Mouse (Mus musculus) liver, embryonic 12.5 days (tissue): ENCODE measurements around the gene Mpped2. TPM values are rescaled to one million over a fixed set of nuclear protein-coding genes. Genes with fewer than 3 reads are reported as not detected.

Source experiments
- ATAC-seq: fragments of 200-750 bp; cut with Nextera tagmentation; 2 replicates; pipeline ENCODE4 v1.8.0; 2017; ENCODE audit warnings: moderate number of reproducible peaks, mild to moderate bottlenecking, moderate library complexity
- H3K27ac ChIP-seq: fragments of 300-500 bp; sonication (generic); 2 replicates; pipeline ENCODE4 v1.5.1; 2016; ENCODE audit warnings: mild to moderate bottlenecking
- H3K27me3 ChIP-seq: fragments of 300-500 bp; sonication (generic); replicated peaks from 2 replicates; pipeline ENCODE4 v1.6.1; 2016; ENCODE audit warnings: mild to moderate bottlenecking, moderate library complexity
- H3K36me3 ChIP-seq: fragments of 300-500 bp; sonication (generic); 2 replicates; pipeline ENCODE4 v1.6.1; 2016; ENCODE audit warnings: mild to moderate bottlenecking, moderate library complexity
- H3K4me1 ChIP-seq: fragments of 300-500 bp; sonication (generic); 2 replicates; pipeline ENCODE4 v1.6.1; 2016
- H3K4me2 ChIP-seq: fragments of 300-500 bp; sonication (generic); 2 replicates; pipeline ENCODE4 v1.6.1; 2016; ENCODE audit warnings: mild to moderate bottlenecking, moderate library complexity
- H3K4me3 ChIP-seq: fragments of 300-500 bp; sonication (generic); 2 replicates; pipeline ENCODE4 v1.5.1; 2016; ENCODE audit warnings: mild to moderate bottlenecking, moderate library complexity
- H3K9ac ChIP-seq: fragments of 300-500 bp; sonication (generic); 2 replicates; pipeline ENCODE4 v1.6.1; 2016; ENCODE audit warnings: mild to moderate bottlenecking, moderate library complexity
- H3K9me3 ChIP-seq: fragments of 300-500 bp; sonication (generic); replicated peaks from 2 replicates; pipeline ENCODE4 v1.6.1; 2016; ENCODE audit warnings: mild to moderate bottlenecking, moderate library complexity
- WGBS: fragments of 180-500 bp; shearing (Covaris S2); methylation state at CpG from one replicate; pipeline ENCODE4 v1.1.7; 2016; ENCODE audit not compliant: insufficient replicate concordance; 5-methylcytosine and 5-hydroxymethylcytosine counted together
- polyA plus RNA-seq: library from polyadenylated mRNA; unstranded; fragments of >200 nt; fragmentation: Nextera tagmentation; extraction: Ambion mirVana; gene quantifications from 2 replicates; pipeline ENCODE4 v1.2.1, GENCODE M21; 2016

Gene Mpped2
- polyA plus RNA-seq, 1 experiment from 2014 or later: 5.3 TPM

DNA sequence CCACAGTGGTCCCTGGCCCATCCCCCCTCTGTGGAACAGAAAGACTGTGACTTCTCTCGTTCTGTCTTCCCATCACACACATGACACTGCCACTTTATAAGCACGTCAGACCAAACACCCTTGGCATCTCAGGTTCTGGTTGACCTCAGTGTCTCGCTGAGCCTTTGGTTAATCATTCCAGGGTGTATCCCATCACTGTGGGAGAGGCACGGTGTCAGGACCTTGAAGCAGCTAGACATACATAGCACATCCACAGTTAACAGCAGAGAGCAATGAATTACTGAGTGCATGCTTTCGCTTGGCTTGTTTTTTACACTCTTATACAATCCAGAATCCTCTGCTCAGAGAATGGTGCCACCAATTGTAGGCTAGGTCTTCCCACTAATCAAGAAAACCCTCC, 60.6 kb downstream of the Mpped2 start:
- no peaks in the 10 kb centered on the region for H3K27me3 ChIP-seq
- H3K4me1 ChIP-seq: no peaks in the 10 kb centered on the region
- no peak overlapping the region for H3K4me3 ChIP-seq
- no peak overlapping the region for H3K4me2 ChIP-seq
- no peaks in the 10 kb centered on the region for H3K36me3 ChIP-seq
- ATAC-seq: no peak
- H3K9me3 ChIP-seq: no peaks in the 10 kb centered on the region
- H3K9ac ChIP-seq: no peak overlapping the region
- no peak overlapping the region for H3K27ac ChIP-seq
- 63% methylated on average over 5 of the region's 5 CpGs for WGBS

DNA sequence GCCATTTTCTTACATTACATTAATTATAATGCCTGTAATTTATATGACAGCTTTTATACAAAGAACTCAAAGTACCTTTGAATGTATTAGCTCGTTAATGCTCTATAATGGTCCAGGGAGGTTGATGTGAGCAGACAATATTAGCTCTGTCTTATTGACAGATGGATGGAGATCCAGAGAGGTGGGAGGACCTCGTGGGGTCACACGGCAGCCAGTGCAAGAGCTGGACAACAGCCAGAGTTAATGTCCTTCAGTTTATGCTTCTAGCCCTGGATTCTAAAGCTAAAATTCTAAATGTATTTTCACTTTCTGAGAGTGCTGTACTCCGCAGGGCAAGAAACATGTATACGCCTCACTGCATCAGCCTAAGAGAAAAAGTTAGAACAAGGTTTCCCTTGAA, 61.6 kb downstream of the Mpped2 start:
- Histone ChIP-seq H3K27me3 (no peaks in the 10 kb centered on the region), H3K4me3 (no peak overlapping the region), H3K4me1 (no peaks in the 10 kb centered on the region), H3K4me2 (no peak overlapping the region), H3K36me3 (no peaks in the 10 kb centered on the region), H3K9me3 (no peaks in the 10 kb centered on the region), H3K27ac (no peak overlapping the region), H3K9ac (no peak overlapping the region)
- WGBS: 68% methylated on average over 5 of the region's 5 CpGs
- ATAC-seq: no peak

DNA sequence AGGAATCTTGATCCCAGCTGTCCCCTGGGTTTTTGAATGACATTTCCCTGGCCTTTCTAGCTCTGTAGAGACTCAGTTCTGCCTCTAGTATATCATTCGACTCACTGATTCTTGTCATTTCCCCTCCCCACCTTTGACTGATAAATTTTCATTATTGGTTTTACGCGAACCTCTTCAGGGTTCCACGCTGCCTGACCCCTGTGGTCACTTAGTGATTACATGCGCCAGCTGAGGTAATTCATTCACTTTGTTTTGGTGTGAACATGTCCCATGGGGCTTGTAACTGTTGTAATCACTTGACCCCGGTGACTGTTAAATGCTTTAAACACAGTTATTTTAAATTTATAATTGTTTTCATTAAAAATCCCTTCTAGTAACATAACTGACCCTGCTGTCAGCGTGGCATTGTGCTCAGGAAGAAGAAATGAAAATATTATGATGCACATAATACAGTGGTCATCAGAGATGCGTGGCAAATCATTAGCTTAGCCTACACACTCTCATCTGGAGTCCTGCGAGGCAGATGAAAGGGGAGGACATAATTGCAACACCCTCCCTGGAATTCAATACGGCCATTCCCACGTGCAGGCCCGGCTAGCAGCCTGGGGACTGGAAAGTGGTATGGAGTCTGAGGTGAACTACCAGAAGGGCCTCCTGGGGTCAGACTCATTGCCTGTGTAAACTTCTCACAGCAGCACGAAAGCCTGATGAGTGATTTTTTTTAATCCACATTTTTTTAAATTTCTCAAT, 63.5 kb downstream of the Mpped2 start:
- Histone ChIP-seq H3K9me3 (no peaks in the 10 kb centered on the region), H3K27me3 (no peaks in the 10 kb centered on the region), H3K4me2 (no peak overlapping the region), H3K9ac (no peak overlapping the region), H3K27ac (no peak overlapping the region), H3K4me3 (no peak overlapping the region), H3K4me1 (no peaks in the 10 kb centered on the region), H3K36me3 (no peaks in the 10 kb centered on the region)
- no peak for ATAC-seq
- 68% methylated on average over 13 of the region's 13 CpGs for WGBS

DNA sequence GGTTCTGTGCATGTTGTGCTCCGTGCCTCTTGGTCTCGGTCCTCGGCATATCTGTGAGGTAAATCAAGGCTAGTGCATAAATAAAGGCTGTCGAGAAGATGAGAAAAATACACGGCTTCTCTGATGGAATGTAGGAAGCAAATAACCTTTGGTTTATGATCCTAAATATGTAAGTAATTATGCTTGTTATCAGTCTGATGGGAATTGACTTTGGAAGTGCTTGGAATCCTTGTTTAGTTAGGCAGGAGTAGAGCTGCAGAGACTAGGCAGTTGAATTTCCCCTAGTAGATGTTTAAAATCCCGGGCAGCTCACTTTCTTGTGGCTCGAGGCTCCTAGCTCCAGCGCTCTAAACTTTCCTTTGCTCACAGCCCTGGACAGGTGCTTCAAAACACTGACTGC, 69.9 kb downstream of the Mpped2 start:
- Histone ChIP-seq H3K4me2 (no peak overlapping the region), H3K27me3 (no peaks in the 10 kb centered on the region), H3K27ac (no peak overlapping the region), H3K4me1 (no peaks in the 10 kb centered on the region), H3K4me3 (no peak overlapping the region), H3K36me3 (no peaks in the 10 kb centered on the region), H3K9ac (no peak overlapping the region), H3K9me3 (no peaks in the 10 kb centered on the region)
- no peak for ATAC-seq
- 73% methylated on average over 8 of the region's 8 CpGs for WGBS

DNA sequence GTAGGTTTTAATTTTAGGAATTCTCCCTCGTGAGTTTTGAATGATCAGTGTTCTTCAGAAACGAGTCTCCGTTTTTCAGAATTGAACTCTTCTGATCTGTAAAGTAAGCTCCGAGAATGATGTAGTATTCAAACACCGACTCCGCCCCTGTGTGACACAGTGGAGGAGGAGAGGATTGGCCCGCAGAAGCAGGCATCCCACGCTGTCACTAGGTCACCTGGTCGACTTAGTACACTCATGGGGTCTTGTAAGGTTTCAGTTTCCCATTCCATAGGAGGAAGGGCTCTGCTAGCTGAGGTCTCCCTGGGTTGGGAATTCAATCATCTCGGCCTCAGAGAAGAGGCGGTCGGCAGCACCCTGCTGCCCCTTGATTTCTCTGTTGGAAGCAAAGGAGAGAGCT, 76.2 kb downstream of the Mpped2 start:
- Histone ChIP-seq H3K27ac (no peak overlapping the region), H3K4me2 (no peak overlapping the region), H3K36me3 (no peaks in the 10 kb centered on the region), H3K9me3 (no peaks in the 10 kb centered on the region), H3K27me3 (no peaks in the 10 kb centered on the region), H3K4me3 (no peak overlapping the region), H3K9ac (no peak overlapping the region), H3K4me1 (no peaks in the 10 kb centered on the region)
- WGBS: 80% methylated on average over 12 of the region's 12 CpGs
- ATAC-seq: no peak

DNA sequence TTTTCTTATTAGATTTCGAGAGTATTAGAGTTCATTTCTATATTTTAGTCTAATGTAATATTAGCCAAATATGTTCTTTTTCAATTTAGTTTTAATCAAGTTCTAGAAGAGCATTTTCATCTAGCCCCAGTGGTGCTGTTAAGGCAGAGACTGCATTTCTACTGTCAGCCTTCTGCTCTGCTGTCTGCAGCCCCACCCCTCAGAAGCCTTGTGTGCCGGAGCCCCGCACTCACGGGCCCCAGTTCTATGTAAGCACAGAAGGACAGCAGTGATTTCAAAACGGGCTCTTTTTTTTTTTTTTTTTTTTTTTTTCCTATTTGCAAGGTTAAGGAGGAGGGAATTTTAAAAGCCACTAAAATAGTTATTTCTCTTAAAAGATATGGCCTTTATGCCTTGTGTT, 79.6 kb downstream of the Mpped2 start:
- ATAC-seq: no peak
- Histone ChIP-seq H3K36me3 (no peaks in the 10 kb centered on the region), H3K27me3 (no peaks in the 10 kb centered on the region), H3K4me1 (no peaks in the 10 kb centered on the region), H3K9me3 (no peaks in the 10 kb centered on the region), H3K9ac (no peak overlapping the region), H3K4me3 (no peak overlapping the region), H3K4me2 (no peak overlapping the region), H3K27ac (no peak overlapping the region)
- 53% methylated on average over 5 of the region's 5 CpGs for WGBS

DNA sequence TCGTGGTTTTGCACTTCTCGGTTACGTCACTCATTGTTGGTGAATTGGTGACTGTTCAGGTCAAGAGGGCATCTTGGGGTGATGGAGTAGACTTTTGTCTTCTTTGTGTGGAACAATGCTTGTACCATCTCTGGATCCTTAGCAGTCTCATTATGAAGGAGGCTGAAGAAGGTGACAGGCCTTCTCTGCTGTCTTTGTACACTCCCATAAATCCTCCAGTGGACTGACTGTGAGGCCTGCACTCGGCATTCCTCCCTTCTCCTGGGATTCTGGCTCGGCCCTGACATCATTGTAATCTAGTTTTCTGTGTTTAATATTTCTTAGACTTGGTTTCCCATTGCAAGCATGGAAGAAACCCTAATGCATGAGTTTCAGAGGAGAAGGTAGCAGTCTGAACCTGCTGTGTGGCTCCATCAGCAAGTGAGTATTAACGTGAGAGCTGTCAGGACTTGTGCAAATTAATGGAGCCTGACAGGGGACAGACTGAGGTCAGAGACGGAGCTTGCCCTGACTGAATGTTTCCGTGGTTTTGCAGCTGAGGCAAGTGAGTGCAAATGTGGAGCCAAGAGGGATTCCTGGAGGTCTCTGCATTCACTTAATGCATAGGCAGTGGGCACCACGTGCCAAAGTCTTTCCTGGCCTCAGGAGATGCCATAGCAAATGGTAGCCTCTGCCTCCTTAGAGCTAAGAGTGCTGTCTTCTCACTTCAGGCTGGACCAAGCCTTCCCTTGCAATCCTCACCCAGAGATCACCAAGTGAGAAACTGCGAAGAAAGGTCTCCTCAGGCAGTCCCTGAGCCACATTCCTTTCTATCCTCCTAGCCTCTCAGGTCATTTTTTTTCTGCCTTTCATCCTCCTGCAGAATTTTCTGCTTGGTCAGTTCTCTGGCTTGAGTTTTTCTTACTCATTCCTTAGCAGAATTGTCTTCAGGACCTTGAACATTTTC, 81.5 kb downstream of the Mpped2 start:
- 47% methylated on average over 10 of the region's 10 CpGs for WGBS

DNA sequence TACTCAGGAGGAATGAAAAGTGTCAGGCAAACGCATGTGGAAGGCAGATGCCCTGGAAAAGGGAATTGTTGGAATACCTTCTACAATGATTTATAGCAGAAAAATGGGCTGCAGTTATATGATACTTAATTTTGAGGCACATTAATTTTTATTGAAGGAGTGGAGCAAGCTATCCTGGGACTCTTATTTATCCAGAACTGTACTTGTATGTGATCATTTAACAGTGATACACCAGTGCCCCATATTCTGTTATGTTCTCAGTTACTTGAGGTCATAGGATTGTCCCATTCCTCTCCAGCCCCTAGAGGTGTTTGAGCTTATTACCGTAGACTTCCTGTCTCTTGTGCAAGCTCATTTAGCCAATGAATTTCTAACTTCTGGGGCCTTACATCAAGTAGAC, 82.9 kb downstream of the Mpped2 start:
- 70% methylated on average over 2 of the region's 2 CpGs for WGBS
- Histone ChIP-seq H3K9me3 (no peaks in the 10 kb centered on the region), H3K36me3 (no peaks in the 10 kb centered on the region), H3K4me2 (no peak overlapping the region), H3K27me3 (no peaks in the 10 kb centered on the region), H3K27ac (no peak overlapping the region), H3K4me1 (no peaks in the 10 kb centered on the region), H3K4me3 (no peak overlapping the region), H3K9ac (no peak overlapping the region)
- no peak for ATAC-seq

More for the DNA sequence above, 81.5 kb downstream of the Mpped2 start:
- no peaks in the 10 kb centered on the region for H3K9me3 ChIP-seq
- H3K27me3 ChIP-seq: no peaks in the 10 kb centered on the region
- H3K4me1 ChIP-seq: no peaks in the 10 kb centered on the region
- ATAC-seq: no peak
- no peak overlapping the region for H3K4me2 ChIP-seq
- H3K36me3 ChIP-seq: no peaks in the 10 kb centered on the region
- H3K27ac ChIP-seq: no peak overlapping the region
- H3K4me3 ChIP-seq: no peak overlapping the region
- H3K9ac ChIP-seq: no peak overlapping the region

DNA sequence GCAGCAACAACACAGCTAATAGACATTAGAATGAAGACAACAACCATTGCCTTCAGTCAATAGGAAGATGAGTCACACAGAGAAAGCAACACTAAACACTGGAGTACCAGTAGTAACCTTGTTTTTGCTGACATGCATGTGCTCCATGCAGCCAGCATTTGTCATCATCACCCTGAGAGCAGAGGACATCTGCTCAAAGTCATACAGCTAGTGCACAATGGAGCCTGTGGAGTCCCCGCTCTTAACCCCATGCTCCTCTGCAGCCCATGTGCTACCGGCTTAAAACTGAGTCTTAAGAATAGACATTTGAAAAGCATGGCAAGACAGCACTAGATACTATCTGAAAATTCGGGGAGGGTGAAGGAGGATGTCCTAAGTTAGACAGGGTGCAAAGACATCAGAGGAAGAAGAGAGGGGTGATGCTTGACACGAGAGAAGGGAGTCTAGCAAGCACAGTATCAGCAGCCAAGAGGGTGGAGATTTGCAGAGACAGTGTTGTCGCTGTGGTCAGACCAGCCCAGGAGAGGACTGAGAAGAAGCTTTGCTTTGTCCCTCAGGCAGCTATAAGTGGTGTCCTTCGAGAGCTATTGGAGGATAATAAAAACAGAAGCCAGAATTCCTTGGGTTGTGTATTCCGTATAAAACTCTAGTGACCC, 85.9 kb downstream of the Mpped2 start:
- no peak for ATAC-seq
- H3K4me1 ChIP-seq: no peaks in the 10 kb centered on the region
- no peaks in the 10 kb centered on the region for H3K36me3 ChIP-seq
- no peak overlapping the region for H3K27ac ChIP-seq
- H3K9ac ChIP-seq: no peak overlapping the region
- no peak overlapping the region for H3K4me3 ChIP-seq
- H3K9me3 ChIP-seq: no peaks in the 10 kb centered on the region
- H3K27me3 ChIP-seq: no peaks in the 10 kb centered on the region
- 65% methylated on average over 7 of the region's 7 CpGs for WGBS
- no peak overlapping the region for H3K4me2 ChIP-seq

DNA sequence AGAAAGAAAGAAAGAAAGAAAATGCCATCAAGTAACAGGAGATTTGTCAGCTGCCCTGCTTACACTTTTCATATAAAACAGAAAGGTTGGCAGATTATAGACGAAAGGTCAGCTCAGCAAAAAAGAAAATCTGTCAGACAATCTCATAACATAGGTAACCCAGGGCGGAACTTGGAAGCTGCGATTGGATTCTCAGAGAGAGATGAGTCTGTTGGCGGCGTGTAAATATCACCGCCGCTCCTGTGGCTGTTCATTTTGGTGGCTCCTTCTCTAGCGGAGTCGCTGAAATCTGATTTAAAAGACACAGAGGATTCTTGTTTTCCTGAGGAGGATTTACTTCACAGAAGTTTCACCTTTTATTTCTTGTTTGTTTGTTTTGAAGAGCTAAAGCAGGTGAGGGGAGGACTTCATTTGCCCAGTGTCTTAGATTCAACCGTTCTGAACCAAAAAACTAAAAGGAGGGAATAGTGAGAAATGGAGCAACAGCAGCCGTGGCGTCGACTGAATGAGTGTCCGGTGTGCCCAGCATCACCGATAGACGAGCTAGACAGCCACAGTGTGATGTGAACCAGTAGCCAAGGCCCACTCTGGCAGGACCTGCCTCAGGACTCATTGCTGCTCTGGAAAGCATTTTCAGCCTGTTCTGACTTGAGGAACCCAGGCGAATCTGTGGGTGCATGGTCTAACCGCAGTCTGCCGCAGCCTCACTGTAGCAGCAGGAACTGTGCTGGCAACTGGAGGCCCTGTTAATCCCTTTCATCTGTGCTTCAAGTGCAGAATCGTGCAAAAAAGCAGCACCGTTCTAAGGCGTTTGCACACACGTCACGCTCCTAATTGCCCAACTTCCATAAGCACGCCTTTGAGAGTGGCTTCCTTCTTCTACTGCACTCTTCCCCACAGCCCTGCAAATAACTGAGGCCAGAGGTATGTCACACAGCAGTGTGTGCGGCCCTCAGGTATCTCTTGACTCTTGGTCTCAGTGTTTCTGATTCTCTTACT, 88.4 kb downstream of the Mpped2 start:
- no peak for ATAC-seq

DNA sequence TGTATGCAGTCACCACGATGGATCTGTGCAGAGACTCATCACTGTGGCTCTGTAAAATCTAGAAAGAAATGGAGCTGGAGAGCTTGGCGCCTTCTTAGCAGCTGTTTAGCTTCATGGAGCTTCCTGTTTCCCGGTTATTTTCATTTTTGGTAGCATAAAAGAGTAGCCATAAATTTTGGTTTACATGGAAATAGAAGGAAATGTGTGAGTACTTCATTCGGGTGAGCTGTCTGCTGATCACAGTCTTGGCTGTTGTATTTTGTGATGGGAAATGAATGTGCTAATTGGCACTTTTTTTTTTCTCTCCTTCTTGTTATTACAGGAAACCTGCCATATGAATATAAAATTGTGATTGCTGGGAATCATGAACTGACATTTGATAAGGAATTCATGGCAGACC, 90.2 kb downstream of the Mpped2 start:
- Histone ChIP-seq H3K4me2 (no peak overlapping the region), H3K9me3 (no peaks in the 10 kb centered on the region), H3K4me3 (no peak overlapping the region), H3K9ac (no peak overlapping the region), H3K27me3 (no peaks in the 10 kb centered on the region), H3K36me3 (no peaks in the 10 kb centered on the region), H3K27ac (no peak overlapping the region), H3K4me1 (no peaks in the 10 kb centered on the region)
- no peak for ATAC-seq
- 62% methylated on average over 4 of the region's 4 CpGs for WGBS

More for the DNA sequence above, 88.4 kb downstream of the Mpped2 start:
- 76% methylated on average over 26 of the region's 26 CpGs for WGBS
- H3K9me3 ChIP-seq: no peaks in the 10 kb centered on the region
- no peaks in the 10 kb centered on the region for H3K36me3 ChIP-seq
- no peak overlapping the region for H3K27ac ChIP-seq
- no peaks in the 10 kb centered on the region for H3K4me1 ChIP-seq
- H3K9ac ChIP-seq: no peak overlapping the region
- H3K27me3 ChIP-seq: no peaks in the 10 kb centered on the region
- no peak overlapping the region for H3K4me3 ChIP-seq
- H3K4me2 ChIP-seq: no peak overlapping the region
